Mouse (Mus musculus): ENCODE data around the gene Olfr1020. TPM values are rescaled to one million over a fixed set of nuclear protein-coding genes. Genes with fewer than 3 reads are reported as not detected.

Olfr1020 gene
- polyA plus RNA-seq (2015; fragmentation: Nextera tagmentation; extraction: Ambion mirVana): not detected in 2 replicates

DNA sequence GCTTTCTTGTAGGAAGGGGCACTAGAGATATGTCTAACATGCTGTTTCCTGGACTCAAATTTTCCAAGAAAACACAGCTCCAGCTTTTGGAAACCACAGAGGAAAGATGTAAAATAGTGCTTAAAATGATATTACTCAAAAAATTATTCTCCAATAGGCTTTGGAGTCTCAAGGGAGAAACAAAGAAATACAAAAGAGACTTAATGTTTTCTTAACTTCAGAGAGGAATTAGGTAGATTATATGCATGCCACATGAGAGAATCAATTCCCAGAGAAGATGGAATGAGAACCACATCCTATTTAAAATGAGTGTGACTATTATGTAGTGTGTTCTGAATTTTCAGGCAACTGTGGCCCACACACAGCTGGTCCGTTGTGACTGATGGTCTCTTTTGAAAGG is at the start of gene Olfr1020:
Olfr1020 (plus strand) TSS at position 301 of the 400 bp plus-strand sequence.
- Histone ChIP-seq H3K27me3 (ENCODE audit: control insufficient read depth, insufficient read depth, low read length) (no peaks in the 10 kb centered on the region), H3K36me3 (ENCODE audit: control insufficient read depth, insufficient read depth, low read length) (no peaks in the 10 kb centered on the region), H3K9ac (ENCODE audit: low read length) (no peak within 1 kb of the TSS), H3K9me3 (replicated peaks; ENCODE audit: control insufficient read depth, low read length) (no peaks in the 10 kb centered on the region), H3K4me2 (ENCODE audit: low read depth, low read length) (no peak within 1 kb of the TSS), H3K4me1 (ENCODE audit: control insufficient read depth, insufficient read depth, low read length) (no peaks in the 10 kb centered on the region), H3K27ac (ENCODE audit: low read length) (no peak within 1 kb of the TSS), H3K4me3 (replicated peaks; ENCODE audit: low read length) (no peak within 1 kb of the TSS)
- ATAC-seq (ENCODE audit: insufficient read depth, low FRiP score): no peak
- WGBS: 83% methylated on average over 1 of the region's 1 CpGs

DNA sequence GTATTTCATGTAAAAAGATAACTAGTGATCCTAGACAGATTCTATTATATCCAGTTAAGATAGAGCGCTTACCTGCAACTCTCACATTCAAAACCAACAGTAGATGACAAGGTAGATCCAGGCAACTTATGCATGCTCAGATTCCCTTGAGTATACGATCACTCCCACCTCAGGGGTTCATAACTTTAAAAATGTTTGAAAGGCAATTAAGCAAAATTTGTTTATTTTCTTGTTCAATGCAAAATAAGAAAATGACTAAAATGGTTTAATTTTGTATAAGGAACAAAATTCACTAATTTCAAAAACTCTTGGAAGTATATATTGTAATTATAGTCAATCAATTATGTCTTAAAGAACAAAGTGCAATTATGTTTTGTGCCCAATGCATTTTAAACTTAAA is 44.4 kb upstream of the Olfr1020 start, which contains the start of gene Olfr1016:
Olfr1016 (minus strand) TSS at position 101 of the 400 bp plus-strand sequence.
- 88% methylated on average over 2 of the region's 2 CpGs for WGBS
- no peak for ATAC-seq (ENCODE audit: insufficient read depth, low FRiP score)
- H3K9ac ChIP-seq (ENCODE audit: low read length): no peak within 1 kb of the TSS

DNA sequence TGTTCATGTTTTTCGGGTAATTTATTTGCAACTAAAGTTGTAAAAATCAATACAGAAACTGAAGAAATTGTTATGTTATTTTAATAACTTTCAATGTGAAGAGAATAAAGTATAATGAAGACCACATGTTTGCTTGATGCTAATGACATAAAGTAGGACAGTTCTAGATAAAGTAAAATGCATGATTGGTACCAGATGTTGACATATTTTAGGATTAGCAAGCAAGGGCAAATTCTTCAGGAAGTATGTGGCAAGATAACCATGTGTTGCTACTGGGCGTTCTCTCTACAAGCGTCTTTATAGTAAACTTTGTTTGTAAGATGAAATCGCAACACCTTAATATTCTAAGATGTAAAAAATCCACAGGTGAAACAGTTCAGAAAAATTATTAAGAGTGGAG is 42.3 kb upstream of the Olfr1020 start:
- ATAC-seq (ENCODE audit: insufficient read depth, low FRiP score): no peak
- Histone ChIP-seq H3K4me2 (ENCODE audit: low read depth, low read length) (no peak overlapping the region), H3K27ac (ENCODE audit: low read length) (no peak overlapping the region), H3K27me3 (ENCODE audit: control insufficient read depth, insufficient read depth, low read length) (no peaks in the 10 kb centered on the region), H3K4me1 (ENCODE audit: control insufficient read depth, insufficient read depth, low read length) (no peaks in the 10 kb centered on the region), H3K36me3 (ENCODE audit: control insufficient read depth, insufficient read depth, low read length) (no peaks in the 10 kb centered on the region), H3K9me3 (replicated peaks; ENCODE audit: control insufficient read depth, low read length) (no peaks in the 10 kb centered on the region), H3K9ac (ENCODE audit: low read length) (no peak overlapping the region), H3K4me3 (replicated peaks; ENCODE audit: low read length) (no peak overlapping the region)
- WGBS: 74% methylated on average over 4 of the region's 4 CpGs

More for the DNA sequence above, 44.4 kb upstream of the Olfr1020 start, which contains the start of gene Olfr1016:
- H3K36me3 ChIP-seq (ENCODE audit: control insufficient read depth, insufficient read depth, low read length): no peaks in the 10 kb centered on the region
- H3K4me2 ChIP-seq (ENCODE audit: low read depth, low read length): no peak within 1 kb of the TSS
- H3K27me3 ChIP-seq (ENCODE audit: control insufficient read depth, insufficient read depth, low read length): no peaks in the 10 kb centered on the region
- no peak within 1 kb of the TSS for H3K27ac ChIP-seq (ENCODE audit: low read length)
- no peaks in the 10 kb centered on the region for H3K4me1 ChIP-seq (ENCODE audit: control insufficient read depth, insufficient read depth, low read length)
- no peak within 1 kb of the TSS for H3K4me3 ChIP-seq (replicated peaks; ENCODE audit: low read length)
- no peaks in the 10 kb centered on the region for H3K9me3 ChIP-seq (replicated peaks; ENCODE audit: control insufficient read depth, low read length)

DNA sequence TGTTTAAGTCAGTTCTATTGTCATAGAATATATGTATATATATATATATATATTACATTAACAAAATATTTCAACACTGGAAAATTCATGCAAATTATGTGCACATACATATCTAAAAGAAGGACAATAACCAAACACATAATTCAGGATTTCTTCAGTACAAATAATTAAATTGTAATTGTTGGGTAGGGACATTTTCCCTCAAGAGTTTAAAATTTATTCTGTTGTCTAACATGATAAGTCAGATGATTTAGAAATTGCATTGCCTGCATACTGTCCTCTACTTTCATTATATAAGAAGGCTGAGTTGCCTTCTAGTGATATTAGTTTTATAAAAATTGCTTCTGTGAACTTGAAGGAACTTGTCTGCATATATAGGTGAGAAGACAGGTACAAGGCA is 28.7 kb upstream of the Olfr1020 start, which contains the start of gene Olfr1018:
Olfr1018 (plus strand) TSS at position 301 of the 400 bp plus-strand sequence.
- Histone ChIP-seq H3K4me2 (ENCODE audit: low read depth, low read length) (no peak within 1 kb of the TSS), H3K4me3 (replicated peaks; ENCODE audit: low read length) (no peak within 1 kb of the TSS), H3K36me3 (ENCODE audit: control insufficient read depth, insufficient read depth, low read length) (no peaks in the 10 kb centered on the region), H3K27me3 (ENCODE audit: control insufficient read depth, insufficient read depth, low read length) (no peaks in the 10 kb centered on the region), H3K9ac (ENCODE audit: low read length) (no peak within 1 kb of the TSS), H3K9me3 (replicated peaks; ENCODE audit: control insufficient read depth, low read length) (no peaks in the 10 kb centered on the region), H3K4me1 (ENCODE audit: control insufficient read depth, insufficient read depth, low read length) (no peaks in the 10 kb centered on the region), H3K27ac (ENCODE audit: low read length) (no peak within 1 kb of the TSS)
- ATAC-seq (ENCODE audit: insufficient read depth, low FRiP score): no peak

DNA sequence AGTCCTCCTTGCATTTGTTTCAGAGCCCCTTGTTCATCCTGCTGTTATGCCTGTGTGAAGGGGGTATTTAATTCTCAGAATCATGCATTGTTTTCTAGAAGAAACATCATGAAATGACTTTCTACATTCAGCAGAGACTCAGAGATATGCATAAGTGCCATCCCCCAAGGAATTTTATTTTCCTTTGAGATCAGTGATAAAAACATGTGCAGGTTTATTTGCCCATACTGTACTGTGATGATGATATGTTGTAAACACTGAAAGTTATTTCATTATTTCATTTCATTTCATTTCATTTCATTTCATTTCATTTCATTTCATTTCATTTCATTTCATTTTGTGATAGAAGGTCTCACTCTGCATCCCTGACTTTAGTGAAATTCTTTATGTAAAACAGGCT is 1.4 kb upstream of the Olfr1020 start, which contains the start of gene Olfr1019:
Olfr1019 (minus strand) TSS at position 101 of the 400 bp plus-strand sequence.
- Histone ChIP-seq H3K4me3 (replicated peaks; ENCODE audit: low read length) (no peak within 1 kb of the TSS), H3K9ac (ENCODE audit: low read length) (no peak within 1 kb of the TSS), H3K4me1 (ENCODE audit: control insufficient read depth, insufficient read depth, low read length) (no peaks in the 10 kb centered on the region), H3K4me2 (ENCODE audit: low read depth, low read length) (no peak within 1 kb of the TSS), H3K27ac (ENCODE audit: low read length) (no peak within 1 kb of the TSS), H3K27me3 (ENCODE audit: control insufficient read depth, insufficient read depth, low read length) (no peaks in the 10 kb centered on the region), H3K36me3 (ENCODE audit: control insufficient read depth, insufficient read depth, low read length) (no peaks in the 10 kb centered on the region), H3K9me3 (replicated peaks; ENCODE audit: control insufficient read depth, low read length) (no peaks in the 10 kb centered on the region)
- ATAC-seq (ENCODE audit: insufficient read depth, low FRiP score): no peak

DNA sequence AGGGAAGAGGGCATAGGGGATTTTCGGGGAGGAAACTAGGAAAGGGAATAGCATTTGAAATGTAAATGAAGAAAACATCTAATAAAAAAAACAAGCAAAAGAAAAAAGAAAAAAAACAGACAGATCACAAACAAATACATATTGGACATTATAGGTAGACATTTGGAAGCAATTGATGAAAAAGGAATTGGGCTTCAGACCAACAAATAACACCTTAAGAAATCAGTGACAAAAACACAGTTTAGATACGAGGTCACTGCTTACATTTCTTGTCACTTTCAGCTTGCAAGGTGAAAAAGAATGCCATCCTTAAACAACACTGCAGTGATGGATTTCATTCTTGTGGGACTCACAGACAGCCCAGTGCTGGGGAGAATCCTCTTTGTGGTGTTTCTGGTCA is 21.5 kb downstream of the Olfr1020 start, which contains the start of gene Olfr1022:
Olfr1022 (plus strand) TSS at position 301 of the 400 bp plus-strand sequence.
- 26% methylated on average over 2 of the region's 2 CpGs for WGBS
- Histone ChIP-seq H3K9me3 (replicated peaks; ENCODE audit: control insufficient read depth, low read length) (no peaks in the 10 kb centered on the region), H3K4me3 (replicated peaks; ENCODE audit: low read length) (no peak within 1 kb of the TSS), H3K36me3 (ENCODE audit: control insufficient read depth, insufficient read depth, low read length) (no peaks in the 10 kb centered on the region), H3K4me2 (ENCODE audit: low read depth, low read length) (no peak within 1 kb of the TSS), H3K27me3 (ENCODE audit: control insufficient read depth, insufficient read depth, low read length) (no peaks in the 10 kb centered on the region), H3K9ac (ENCODE audit: low read length) (no peak within 1 kb of the TSS), H3K4me1 (ENCODE audit: control insufficient read depth, insufficient read depth, low read length) (no peaks in the 10 kb centered on the region), H3K27ac (ENCODE audit: low read length) (no peak within 1 kb of the TSS)
- no peak for ATAC-seq (ENCODE audit: insufficient read depth, low FRiP score)

DNA sequence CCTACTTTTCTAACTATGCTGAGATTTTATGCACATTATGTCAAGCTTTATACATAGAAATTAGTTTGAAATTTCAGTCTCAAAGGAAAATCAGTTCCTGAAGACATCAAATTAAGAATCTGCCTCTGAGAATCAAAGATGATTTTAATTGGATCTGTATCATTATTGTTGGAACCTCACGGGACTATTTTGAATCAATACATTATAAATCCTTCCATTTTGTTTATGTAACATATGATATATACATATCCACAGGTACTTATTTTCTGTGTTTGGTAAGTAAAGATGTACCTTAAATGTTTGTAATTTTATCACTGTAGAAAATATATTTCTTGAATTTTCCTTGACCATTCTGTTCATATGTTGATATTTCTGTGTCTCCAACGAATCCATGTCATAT is 38.5 kb downstream of the Olfr1020 start, which contains the start of gene Olfr1023:
Olfr1023 (plus strand) TSS at position 301 of the 400 bp plus-strand sequence.
- no peaks in the 10 kb centered on the region for H3K27me3 ChIP-seq (ENCODE audit: control insufficient read depth, insufficient read depth, low read length)

More for the DNA sequence above, 38.5 kb downstream of the Olfr1020 start, which contains the start of gene Olfr1023:
- no peak within 1 kb of the TSS for H3K4me3 ChIP-seq (replicated peaks; ENCODE audit: low read length)
- no peak within 1 kb of the TSS for H3K9ac ChIP-seq (ENCODE audit: low read length)
- 72% methylated on average over 2 of the region's 2 CpGs for WGBS
- H3K27ac ChIP-seq (ENCODE audit: low read length): no peak within 1 kb of the TSS
- no peaks in the 10 kb centered on the region for H3K9me3 ChIP-seq (replicated peaks; ENCODE audit: control insufficient read depth, low read length)
- H3K36me3 ChIP-seq (ENCODE audit: control insufficient read depth, insufficient read depth, low read length): no peaks in the 10 kb centered on the region
- H3K4me2 ChIP-seq (ENCODE audit: low read depth, low read length): no peak within 1 kb of the TSS
- no peaks in the 10 kb centered on the region for H3K4me1 ChIP-seq (ENCODE audit: control insufficient read depth, insufficient read depth, low read length)
- no peak for ATAC-seq (ENCODE audit: insufficient read depth, low FRiP score)

Other genes with a start within 250 kb of the Olfr1020 start
- not detected in 2 replicates for gene Olfr1000, start 235.1 kb upstream of the Olfr1020 start, polyA plus RNA-seq (2015; fragmentation: Nextera tagmentation; extraction: Ambion mirVana)
- not detected in 2 replicates for gene Olfr1002, start 196.3 kb upstream of the Olfr1020 start, polyA plus RNA-seq (2015; fragmentation: Nextera tagmentation; extraction: Ambion mirVana)
- gene Olfr154, start 182.6 kb upstream of the Olfr1020 start, polyA plus RNA-seq (2015; fragmentation: Nextera tagmentation; extraction: Ambion mirVana): not detected in 2 replicates
- not detected in 2 replicates for gene Olfr1006, start 168.3 kb upstream of the Olfr1020 start, polyA plus RNA-seq (2015; fragmentation: Nextera tagmentation; extraction: Ambion mirVana)
- not detected in 2 replicates for gene Olfr1008, start 157.6 kb upstream of the Olfr1020 start, polyA plus RNA-seq (2015; fragmentation: Nextera tagmentation; extraction: Ambion mirVana)
- not detected in 2 replicates for gene Olfr1009, start 131.6 kb upstream of the Olfr1020 start, polyA plus RNA-seq (2015; fragmentation: Nextera tagmentation; extraction: Ambion mirVana)
- not detected in 2 replicates for gene Olfr1012, start 84.3 kb upstream of the Olfr1020 start, polyA plus RNA-seq (2015; fragmentation: Nextera tagmentation; extraction: Ambion mirVana)
- not detected in 2 replicates for gene Olfr1013, start 79.9 kb upstream of the Olfr1020 start, polyA plus RNA-seq (2015; fragmentation: Nextera tagmentation; extraction: Ambion mirVana)
- not detected in 2 replicates for gene Olfr1014, start 74.3 kb upstream of the Olfr1020 start, polyA plus RNA-seq (2015; fragmentation: Nextera tagmentation; extraction: Ambion mirVana)
- not detected in 2 replicates for gene Olfr1015, start 65.0 kb upstream of the Olfr1020 start, polyA plus RNA-seq (2015; fragmentation: Nextera tagmentation; extraction: Ambion mirVana)
- not detected in 2 replicates for gene Olfr1016, start 44.5 kb upstream of the Olfr1020 start, polyA plus RNA-seq (2015; fragmentation: Nextera tagmentation; extraction: Ambion mirVana)
- not detected in 2 replicates for gene Olfr1018, start 28.6 kb upstream of the Olfr1020 start, polyA plus RNA-seq (2015; fragmentation: Nextera tagmentation; extraction: Ambion mirVana)
- not detected in 2 replicates for gene Olfr1019, start 1.5 kb upstream of the Olfr1020 start, polyA plus RNA-seq (2015; fragmentation: Nextera tagmentation; extraction: Ambion mirVana)
- gene Olfr1022, start 21.6 kb downstream of the Olfr1020 start, polyA plus RNA-seq (2015; fragmentation: Nextera tagmentation; extraction: Ambion mirVana): not detected in 2 replicates
- gene Olfr1023, start 38.6 kb downstream of the Olfr1020 start, polyA plus RNA-seq (2015; fragmentation: Nextera tagmentation; extraction: Ambion mirVana): not detected in 2 replicates
- gene Olfr1024, start 58.0 kb downstream of the Olfr1020 start, polyA plus RNA-seq (2015; fragmentation: Nextera tagmentation; extraction: Ambion mirVana): not detected in 2 replicates
- gene Olfr1025-ps1, start 68.2 kb downstream of the Olfr1020 start, polyA plus RNA-seq (2015; fragmentation: Nextera tagmentation; extraction: Ambion mirVana): not detected in 2 replicates
- gene Olfr1026, start 74.5 kb downstream of the Olfr1020 start, polyA plus RNA-seq (2015; fragmentation: Nextera tagmentation; extraction: Ambion mirVana): not detected in 2 replicates
- not detected in 2 replicates for gene Olfr1028, start 103.4 kb downstream of the Olfr1020 start, polyA plus RNA-seq (2015; fragmentation: Nextera tagmentation; extraction: Ambion mirVana)
- gene Olfr1029, start 126.9 kb downstream of the Olfr1020 start, polyA plus RNA-seq (2015; fragmentation: Nextera tagmentation; extraction: Ambion mirVana): not detected in 2 replicates
- not detected in 2 replicates for gene Olfr1030, start 132.2 kb downstream of the Olfr1020 start, polyA plus RNA-seq (2015; fragmentation: Nextera tagmentation; extraction: Ambion mirVana)
- not detected in 2 replicates for gene Olfr1031, start 143.3 kb downstream of the Olfr1020 start, polyA plus RNA-seq (2015; fragmentation: Nextera tagmentation; extraction: Ambion mirVana)
- gene Olfr1032, start 158.5 kb downstream of the Olfr1020 start, polyA plus RNA-seq (2015; fragmentation: Nextera tagmentation; extraction: Ambion mirVana): not detected in 2 replicates
- gene Olfr1033, start 173.6 kb downstream of the Olfr1020 start, polyA plus RNA-seq (2015; fragmentation: Nextera tagmentation; extraction: Ambion mirVana): 4.9 and 5.4 TPM in 2 replicates
- gene Olfr1034, start 198.8 kb downstream of the Olfr1020 start, polyA plus RNA-seq (2015; fragmentation: Nextera tagmentation; extraction: Ambion mirVana): 0.06 and 0.09 TPM in 2 replicates
- gene Olfr1036, start 227.0 kb downstream of the Olfr1020 start, polyA plus RNA-seq (2015; fragmentation: Nextera tagmentation; extraction: Ambion mirVana): not detected in 2 replicates
- gene Olfr1037, start 240.4 kb downstream of the Olfr1020 start, polyA plus RNA-seq (2015; fragmentation: Nextera tagmentation; extraction: Ambion mirVana): not detected in 2 replicates